ENCODE assay signal across 30 mouse cellular contexts in the genomic region with DNA sequence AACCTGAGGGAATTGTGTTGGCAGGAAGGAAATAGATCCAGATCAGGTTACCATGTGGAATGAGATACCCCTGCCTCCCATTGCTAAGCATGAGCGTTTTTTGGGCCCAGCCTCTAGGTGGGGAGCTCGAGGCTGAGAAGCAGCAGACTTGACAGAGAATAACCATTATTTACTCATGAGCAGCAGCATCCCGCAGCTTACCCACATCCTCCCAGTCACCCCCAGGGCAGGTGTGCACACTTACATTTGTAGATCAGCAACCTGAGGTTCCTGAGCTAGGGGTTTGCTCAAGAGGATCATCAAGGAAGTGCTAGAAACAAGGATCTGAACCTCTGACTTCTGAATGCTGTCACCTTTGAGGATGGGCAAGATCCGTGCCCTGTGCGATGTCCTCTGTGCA. TPM values are rescaled to one million over a fixed set of nuclear protein-coding genes. Genes with fewer than 3 reads are reported as not detected.
A peak's percentile ranks its signal among the peaks of the same experiment; 100 is the strongest.
DNase-seq lines count a peak whose midpoint lies in the region; ATAC-seq and TF ChIP-seq lines count a peak whose summit lies in the region.
"Had no signal": no experiment of that assay in that cellular context is flagged by ENCODE, and none has a peak within 500 bp of the region (broad histone marks: within the 10 kb centered on the region; RNA-seq: fewer than 3 reads in every experiment).

No protein-coding gene starts in this region.

- no peak for TF ChIP-seq POLR2A in thymus, adult 2 months (IDR thresholded peaks at IDR 0.05; ENCODE audit: control insufficient read depth, extremely low read depth, insufficient read depth, low read length, poor library complexity)

- no peaks in the 10 kb centered on the region for H3K27me3 ChIP-seq in thymus, adult 2 months (ENCODE audit: control insufficient read depth, insufficient read depth, low read length)
- H3K27me3 ChIP-seq: heart, embryonic 15.5 days; liver, embryonic 15.5 days; lung, embryonic 15.5 days; neural tube, embryonic 12.5 days had no signal

- no peak overlapping the region for H3K4me3 ChIP-seq in thymus, adult 2 months (ENCODE audit: control insufficient read depth, insufficient read depth, low read length)
- H3K4me3 ChIP-seq: embryonic facial prominence, embryonic 12.5 days; forebrain, embryonic 12.5 days; gastrocnemius, adult 2 months; heart, embryonic 15.5 days; left cerebral cortex, adult 2 months; liver, embryonic 15.5 days; lung, embryonic 15.5 days; neural tube, embryonic 12.5 days had no signal

- H3K4me1 ChIP-seq in thymus, adult 2 months (replicated peaks; ENCODE audit: control insufficient read depth, insufficient read depth, low read length) = peaks cover 16% of the 10 kb centered on the region

- ATAC-seq in CD4-positive, CD25-positive, alpha-beta regulatory T cell, adult 4 months = peak; percentile 61
- ATAC-seq in activated CD4-positive, CD25-positive, alpha-beta regulatory T cell, adult 4 months = peak; percentile 61
- ATAC-seq: intestine, embryonic 16.5 days had no signal

- 43% methylated on average over 5 of the region's 5 CpGs for WGBS in thymus, adult 2 months

- TF ChIP-seq CTCF in thymus, adult 2 months (IDR thresholded peaks at IDR 0.05; ENCODE audit: borderline replicate concordance, control insufficient read depth, extremely low read depth, insufficient read depth, low read length, poor library complexity) = no peak

- intact Hi-C loops in left cerebral cortex, postnatal 10 days (cut with DNase I) = no loop called here

- no peak overlapping the region for H3K27ac ChIP-seq in thymus, adult 2 months (ENCODE audit: control insufficient read depth, insufficient read depth, low read length)
- H3K27ac ChIP-seq: embryonic facial prominence, embryonic 12.5 days; forebrain, embryonic 12.5 days; gastrocnemius, adult 2 months; heart, embryonic 15.5 days; hindbrain, embryonic 14.5 days; left cerebral cortex, adult 2 months; liver, embryonic 15.5 days; neural tube, embryonic 12.5 days had no signal

- peak; percentile 63 for DNase-seq in thymus, adult 2 months
- DNase-seq in thymus, postnatal 4 days = peak; percentile 68
- DNase-seq in frontal cortex, postnatal 36 days (ENCODE audit: low spot score in 2 of 2) = no peak
- DNase-seq in left cerebral cortex, adult 11 months (ENCODE audit: low spot score) = no peak
- no peak for DNase-seq in left cerebral cortex, postnatal 10 days (ENCODE audit: extremely low spot score in 1 of 2, low spot score in 2 of 2)
- DNase-seq: adrenal gland, adult 2 months; cerebellum, adult 11 months; gastrocnemius, adult 2 months; heart, postnatal 4 days; kidney, adult 9 months; kidney, postnatal 36 days; left cerebral cortex, postnatal 4 days; liver; lung, postnatal 4 days; midbrain, embryonic 14.5 days; retina, postnatal 1 day had no signal

- no peaks in the 10 kb centered on the region for H3K36me3 ChIP-seq in thymus, adult 2 months (ENCODE audit: control insufficient read depth, insufficient read depth, low read length)
- H3K36me3 ChIP-seq: embryonic facial prominence, embryonic 12.5 days; forebrain, embryonic 12.5 days; heart, embryonic 15.5 days; liver, embryonic 15.5 days; lung, embryonic 15.5 days; neural tube, embryonic 12.5 days had no signal

RNA-seq across cellular contexts. Expression of a gene that starts 3.5 kb away (rescaled TPM):
- not detected for polyA plus RNA-seq in CD4-positive, CD25-positive, alpha-beta regulatory T cell, adult 4 months (2017; shearing (Covaris generic))
- not detected for polyA plus RNA-seq in activated CD4-positive, CD25-positive, alpha-beta regulatory T cell, adult 4 months (2017; shearing (Covaris generic))
- polyA plus RNA-seq in thymus, adult 2 months (2012; rRNA removed) = 0.04 and 0.10 TPM in 2 replicates
- under 1 TPM in 1 of 2 experiments, not detected in 1; 0.18 TPM for total RNA-seq in left cerebral cortex, postnatal 10 days (2021)
- total RNA-seq: adrenal gland, adult 2 months; adrenal gland, postnatal 4 days; gastrocnemius, adult 2 months; gastrocnemius, postnatal 4 days; heart, postnatal 4 days; left cerebral cortex, adult 2 months; left cerebral cortex, postnatal 4 days had no signal
- polyA plus RNA-seq: adrenal gland, adult 2 months; embryonic facial prominence, embryonic 12.5 days; forebrain, embryonic 12.5 days; hindbrain, embryonic 14.5 days; intestine, embryonic 16.5 days; midbrain, embryonic 14.5 days; neural tube, embryonic 12.5 days; stomach, postnatal 0 days had no signal

Comparison
In these comparisons a context has a peak if more than half of its experiments do, and no peak if none do; other contexts are left out.
1. DNase-seq: peak in thymus, adult 2 months (single experiment) and thymus, postnatal 4 days (single experiment); none in frontal cortex, postnatal 36 days (0 of 2), left cerebral cortex, adult 11 months (single experiment) and left cerebral cortex, postnatal 10 days (0 of 2).